Mouse (Mus musculus) lung, embryonic 16.5 days (tissue): ENCODE measurements at regions not wholly inside any gene's neighbourhood (a gene's known extent, or its start where the extent isn't known, plus 50 kb on each side); places are given as distances from the start of the nearest gene placed in this dataset.

Experiments used
- ATAC-seq: fragments of 200-750 bp; cut with Nextera tagmentation; 2 replicates; pipeline ENCODE4 v1.8.0; 2017; ENCODE audit warnings: low read depth, mild to moderate bottlenecking, moderate library complexity
- H3K27ac ChIP-seq: fragments of 300-500 bp; sonication (generic); 2 replicates; pipeline ENCODE4 v1.5.1; 2014; ENCODE audit warnings: mild to moderate bottlenecking, control low read depth, low read length
- H3K27me3 ChIP-seq: fragments of 300-500 bp; sonication (generic); 2 replicates; pipeline ENCODE4 v1.6.1; 2014; ENCODE audit warnings: low read depth, low read length, mixed read lengths; ENCODE audit not compliant: control insufficient read depth, insufficient read depth
- H3K36me3 ChIP-seq: fragments of 300-500 bp; sonication (generic); 2 replicates; pipeline ENCODE4 v1.6.1; 2014; ENCODE audit warnings: low read length; ENCODE audit not compliant: control insufficient read depth, insufficient read depth
- H3K4me1 ChIP-seq: fragments of 300-500 bp; sonication (generic); replicated peaks from 2 replicates; pipeline ENCODE4 v1.6.1; 2014; ENCODE audit warnings: low read length, mixed read lengths; ENCODE audit not compliant: control insufficient read depth, insufficient read depth
- H3K4me2 ChIP-seq: fragments of 300-500 bp; sonication (generic); 2 replicates; pipeline ENCODE4 v1.6.1; 2014; ENCODE audit warnings: low read depth, low read length, control low read depth
- H3K4me3 ChIP-seq: fragments of 300-500 bp; sonication (generic); 2 replicates; pipeline ENCODE4 v1.5.1; 2014; ENCODE audit warnings: mild to moderate bottlenecking, low read length, control low read depth
- H3K9ac ChIP-seq: fragments of 300-500 bp; sonication (generic); 2 replicates; pipeline ENCODE4 v1.6.1; 2014; ENCODE audit warnings: low read length, control low read depth
- H3K9me3 ChIP-seq: fragments of 300-500 bp; sonication (generic); 2 replicates; pipeline ENCODE4 v1.6.1; 2016; ENCODE audit warnings: low read length; ENCODE audit not compliant: control insufficient read depth
- WGBS: fragments of 180-500 bp; shearing (Covaris S2); extraction: QIAGEN DNeasy Blood & Tissue Kit; methylation state at CpG from one replicate; pipeline ENCODE4 v1.1.7; 2014; 5-methylcytosine and 5-hydroxymethylcytosine counted together

DNA sequence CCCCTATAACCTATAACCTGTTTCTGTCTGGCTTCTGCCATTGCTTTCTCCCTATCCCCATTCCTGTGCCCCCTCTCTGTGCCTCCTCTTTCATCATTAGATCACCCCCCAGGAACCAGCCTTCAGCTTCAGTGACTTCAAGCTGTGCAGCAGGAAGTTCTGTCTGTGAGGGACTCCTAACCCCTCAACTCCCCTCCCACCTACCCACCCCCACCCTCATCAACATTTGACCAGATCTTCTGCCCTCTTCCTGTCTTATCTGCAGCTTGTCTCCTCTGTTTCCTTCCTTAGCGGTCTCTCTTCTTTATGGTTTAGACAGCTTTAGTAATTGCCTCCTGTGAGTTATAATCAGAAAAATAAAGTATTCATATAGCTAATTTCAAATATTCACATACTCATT, 266.6 kb upstream of the Gm765 start:
- Histone ChIP-seq H3K27ac (no peak overlapping the region), H3K4me1 (no peaks in the 10 kb centered on the region), H3K4me2 (no peak overlapping the region), H3K36me3 (no peaks in the 10 kb centered on the region), H3K9me3 (no peaks in the 10 kb centered on the region), H3K9ac (no peak overlapping the region), H3K27me3 (no peaks in the 10 kb centered on the region), H3K4me3 (no peak overlapping the region)
- ATAC-seq: no peak
- WGBS: 58% methylated on average over 1 of the region's 1 CpGs

DNA sequence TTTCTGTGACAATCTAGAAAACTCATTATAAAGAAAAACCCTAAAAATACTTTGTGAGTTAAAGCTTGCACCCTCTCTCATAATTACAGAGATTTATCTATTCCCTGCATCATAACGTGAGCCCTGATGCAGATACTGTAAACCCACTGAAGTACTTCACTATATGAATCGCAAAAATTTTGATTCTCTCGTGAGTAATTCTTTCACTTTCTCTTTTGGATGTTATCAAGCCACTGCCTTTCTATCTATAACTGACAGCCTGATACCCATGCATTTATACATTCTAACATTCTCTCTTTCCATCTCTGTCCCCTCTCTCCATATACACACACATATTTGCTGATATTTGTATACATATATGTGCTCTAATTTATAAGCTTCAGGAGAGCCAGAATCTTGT, 264.1 kb upstream of the Gm765 start:
- Histone ChIP-seq H3K4me3 (no peak overlapping the region), H3K4me2 (no peak overlapping the region), H3K36me3 (no peaks in the 10 kb centered on the region), H3K9me3 (no peaks in the 10 kb centered on the region), H3K27ac (no peak overlapping the region), H3K9ac (no peak overlapping the region), H3K27me3 (no peaks in the 10 kb centered on the region), H3K4me1 (no peaks in the 10 kb centered on the region)
- ATAC-seq: no peak
- 71% methylated on average over 3 of the region's 3 CpGs for WGBS

DNA sequence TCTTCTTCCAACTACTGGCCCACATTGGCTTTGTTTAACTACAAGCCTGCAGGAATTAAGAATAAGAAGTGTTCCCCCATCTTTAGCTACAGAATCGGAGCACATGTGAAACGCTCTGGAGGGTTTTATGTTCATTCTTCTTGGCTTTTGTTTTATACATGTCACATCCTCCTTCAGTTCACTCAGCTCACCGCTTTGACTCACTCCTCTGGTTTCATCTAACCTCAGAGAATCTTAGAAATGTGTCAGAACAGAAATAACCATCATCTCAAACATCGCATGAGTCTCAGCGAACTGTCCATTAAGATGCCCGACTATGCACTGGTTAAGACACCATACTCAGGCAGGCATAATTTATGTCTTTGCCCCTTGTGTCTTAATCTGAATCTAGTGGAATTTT, 255.1 kb upstream of the Gm765 start:
- Histone ChIP-seq H3K4me1 (no peaks in the 10 kb centered on the region), H3K9ac (no peak overlapping the region), H3K4me3 (no peak overlapping the region), H3K27ac (no peak overlapping the region), H3K9me3 (no peaks in the 10 kb centered on the region), H3K27me3 (no peaks in the 10 kb centered on the region), H3K4me2 (no peak overlapping the region), H3K36me3 (no peaks in the 10 kb centered on the region)
- no peak for ATAC-seq
- WGBS: 90% methylated on average over 6 of the region's 6 CpGs

DNA sequence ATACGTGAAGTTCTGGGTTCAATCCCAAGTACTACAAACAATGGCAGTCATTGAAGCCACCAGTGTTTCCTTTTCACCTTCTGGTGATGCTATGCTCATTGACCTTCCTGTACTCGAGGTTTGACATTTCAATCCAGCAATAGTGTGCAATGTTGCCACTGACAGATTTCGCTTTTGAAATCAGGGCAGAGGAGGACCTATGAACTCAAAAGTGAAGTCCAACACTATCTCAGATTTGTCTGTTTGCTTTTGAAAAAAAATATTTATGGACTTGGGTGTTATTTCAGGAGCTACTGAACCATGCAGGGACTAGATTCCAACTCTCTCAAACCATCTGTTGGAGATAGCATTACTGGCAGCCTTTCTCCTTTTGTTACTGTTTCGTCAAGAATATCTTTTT, 248.4 kb upstream of the Gm765 start:
- no peaks in the 10 kb centered on the region for H3K4me1 ChIP-seq
- no peak overlapping the region for H3K9ac ChIP-seq
- no peaks in the 10 kb centered on the region for H3K36me3 ChIP-seq
- 59% methylated on average over 4 of the region's 4 CpGs for WGBS
- H3K9me3 ChIP-seq: no peaks in the 10 kb centered on the region
- H3K27ac ChIP-seq: no peak overlapping the region
- no peak for ATAC-seq
- no peak overlapping the region for H3K4me3 ChIP-seq
- no peaks in the 10 kb centered on the region for H3K27me3 ChIP-seq
- H3K4me2 ChIP-seq: no peak overlapping the region

DNA sequence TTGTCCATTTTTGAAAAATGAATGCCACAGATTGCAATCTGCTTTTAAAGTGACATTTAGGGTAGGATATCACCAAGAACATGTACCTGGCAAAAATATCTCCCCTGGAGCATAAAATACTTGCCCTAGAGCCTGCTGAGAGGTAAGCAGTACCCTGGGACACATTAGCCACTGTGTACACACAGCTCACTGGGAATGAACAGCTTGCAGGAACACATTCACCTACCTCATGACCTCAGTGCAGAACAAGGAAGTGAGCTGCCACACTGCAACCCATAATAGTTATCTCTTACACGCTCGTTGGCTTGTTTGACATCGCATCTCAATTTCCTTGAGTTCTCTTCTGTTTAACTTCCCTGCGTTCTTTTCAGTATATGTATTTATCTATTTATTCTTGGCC, 246.4 kb upstream of the Gm765 start:
- ATAC-seq: no peak
- H3K36me3 ChIP-seq: no peaks in the 10 kb centered on the region
- no peaks in the 10 kb centered on the region; the same call in 1 of the 2 replicates for H3K4me1 ChIP-seq
- H3K27ac ChIP-seq: no peak overlapping the region
- no peak overlapping the region for H3K9ac ChIP-seq
- 22% methylated on average over 4 of the region's 4 CpGs for WGBS
- H3K4me3 ChIP-seq: no peak overlapping the region
- no peaks in the 10 kb centered on the region for H3K9me3 ChIP-seq
- no peak overlapping the region for H3K4me2 ChIP-seq
- no peaks in the 10 kb centered on the region for H3K27me3 ChIP-seq

DNA sequence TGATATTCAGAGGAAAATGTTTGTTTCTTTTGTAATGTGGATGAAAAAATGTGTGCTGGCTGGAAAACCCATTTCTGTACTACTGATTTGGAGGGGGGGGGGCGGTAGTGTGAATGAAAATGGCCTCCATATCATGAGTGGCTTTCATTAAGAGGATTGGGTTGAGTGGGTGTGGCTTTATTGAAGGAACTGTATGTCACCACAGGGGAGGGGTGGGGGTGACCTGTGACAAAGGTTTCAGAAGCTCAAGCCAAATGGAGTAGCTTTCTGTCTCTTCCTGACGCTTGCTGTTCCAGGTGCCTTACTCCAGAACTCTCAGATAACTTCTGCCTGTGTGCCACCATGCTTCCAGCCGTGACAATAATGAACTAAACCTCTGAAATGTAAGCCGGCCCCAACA, 242.0 kb upstream of the Gm765 start:
- Histone ChIP-seq H3K27me3 (no peaks in the 10 kb centered on the region), H3K27ac (no peak overlapping the region), H3K36me3 (no peaks in the 10 kb centered on the region), H3K4me2 (no peak overlapping the region), H3K4me1 (no peaks in the 10 kb centered on the region; the same call in 1 of the 2 replicates), H3K9ac (no peak overlapping the region), H3K4me3 (no peak overlapping the region), H3K9me3 (no peaks in the 10 kb centered on the region)
- ATAC-seq: no peak
- 75% methylated on average over 4 of the region's 4 CpGs for WGBS

DNA sequence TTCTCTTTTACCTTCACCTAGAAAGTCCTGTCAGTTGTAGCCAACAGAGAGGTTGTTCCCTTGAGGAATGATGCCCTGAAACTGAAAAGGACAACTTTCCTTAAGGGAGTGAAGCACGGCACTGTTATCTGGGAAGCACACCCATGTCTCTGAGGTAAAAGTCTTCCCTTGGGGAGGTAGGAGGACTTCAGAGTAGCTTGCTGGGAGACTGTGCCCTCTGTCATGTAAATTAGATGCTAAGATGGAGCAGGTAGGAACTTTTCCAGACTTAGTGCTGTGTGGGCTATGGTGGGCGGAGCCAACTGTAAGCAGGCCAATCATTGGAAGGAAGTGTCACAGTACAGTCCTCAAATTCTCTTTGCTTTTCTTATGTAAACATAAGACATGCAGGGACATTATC, 240.3 kb upstream of the Gm765 start:
- H3K4me3 ChIP-seq: no peak overlapping the region
- no peak for ATAC-seq
- no peaks in the 10 kb centered on the region; the same call in 1 of the 2 replicates for H3K4me1 ChIP-seq
- no peaks in the 10 kb centered on the region for H3K36me3 ChIP-seq
- H3K27me3 ChIP-seq: no peaks in the 10 kb centered on the region
- H3K9me3 ChIP-seq: no peaks in the 10 kb centered on the region
- WGBS: 57% methylated on average over 2 of the region's 2 CpGs
- no peak overlapping the region for H3K27ac ChIP-seq
- no peak overlapping the region for H3K4me2 ChIP-seq
- no peak overlapping the region for H3K9ac ChIP-seq

DNA sequence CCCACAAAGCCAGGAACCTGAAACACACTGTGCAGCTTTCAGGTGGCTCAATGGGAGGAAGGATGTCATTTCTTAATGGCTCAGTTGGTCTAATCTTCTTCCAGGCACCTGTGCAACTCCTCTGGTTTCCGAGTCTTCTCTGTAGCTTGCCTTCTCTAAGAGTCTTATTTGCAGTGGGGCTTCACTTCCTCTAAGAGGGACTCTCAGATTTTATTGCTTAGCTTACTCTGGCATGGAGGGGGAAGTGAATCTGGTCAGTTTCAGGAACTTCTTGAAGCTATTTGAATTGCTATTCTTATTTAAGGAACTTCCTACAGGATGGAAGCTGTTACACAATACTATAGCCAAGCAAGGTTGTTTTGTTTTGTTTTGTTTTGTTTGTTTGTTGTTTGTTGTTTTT, 232.7 kb upstream of the Gm765 start:
- no peak for ATAC-seq
- 80% methylated on average over 1 of the region's 1 CpGs for WGBS

DNA sequence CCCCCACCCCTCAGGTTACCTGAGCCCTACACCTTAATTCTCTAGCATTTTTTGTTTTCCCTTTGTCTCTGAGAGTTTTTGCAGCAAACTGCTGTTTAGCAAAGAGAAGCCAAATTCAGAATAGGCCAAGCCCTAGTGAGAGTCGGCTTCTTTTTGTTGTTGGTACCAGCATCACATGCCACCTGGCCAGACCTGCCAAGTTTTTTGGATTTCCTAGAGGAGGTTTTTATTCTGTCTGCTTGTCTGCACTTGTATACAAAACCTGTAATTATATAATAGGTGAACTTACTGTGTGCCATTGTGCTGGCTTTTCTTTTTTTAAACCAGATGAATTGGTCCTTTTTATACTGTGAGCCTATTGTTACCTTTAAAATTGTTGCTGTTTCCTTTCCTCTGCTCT, 213.1 kb upstream of the Gm765 start:
- Histone ChIP-seq H3K36me3 (no peaks in the 10 kb centered on the region), H3K9ac (no peak overlapping the region), H3K4me2 (no peak overlapping the region), H3K4me1 (no peaks in the 10 kb centered on the region), H3K27me3 (no peaks in the 10 kb centered on the region), H3K4me3 (no peak overlapping the region), H3K27ac (no peak overlapping the region), H3K9me3 (no peaks in the 10 kb centered on the region)
- no peak for ATAC-seq
- 81% methylated on average over 1 of the region's 1 CpGs for WGBS

More for the DNA sequence above, 232.7 kb upstream of the Gm765 start:
- Histone ChIP-seq H3K36me3 (no peaks in the 10 kb centered on the region), H3K4me3 (no peak overlapping the region), H3K4me2 (no peak overlapping the region), H3K9me3 (no peaks in the 10 kb centered on the region), H3K27me3 (no peaks in the 10 kb centered on the region), H3K4me1 (no peaks in the 10 kb centered on the region), H3K27ac (no peak overlapping the region), H3K9ac (no peak overlapping the region)

DNA sequence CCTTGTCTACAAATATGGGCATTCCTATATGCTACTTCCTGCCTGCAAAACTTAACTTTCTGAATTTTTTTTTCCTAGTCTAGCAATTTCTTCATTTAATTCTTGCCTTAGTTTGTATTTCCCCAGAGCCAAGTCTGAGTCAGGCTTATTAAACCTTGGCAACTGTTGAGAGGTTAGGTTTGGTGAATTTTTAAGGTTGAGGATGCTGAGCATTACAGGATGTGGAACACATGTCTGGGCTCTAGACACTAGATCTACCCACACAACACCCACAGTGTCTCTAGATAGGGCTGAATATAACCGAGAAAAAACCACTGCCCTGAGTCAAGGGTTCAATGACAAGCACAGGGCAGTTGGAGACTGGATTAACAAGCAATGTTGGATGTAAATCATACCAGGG, 211.4 kb upstream of the Gm765 start:
- Histone ChIP-seq H3K4me2 (no peak overlapping the region), H3K27ac (no peak overlapping the region), H3K27me3 (no peaks in the 10 kb centered on the region), H3K9ac (no peak overlapping the region), H3K4me1 (no peaks in the 10 kb centered on the region), H3K36me3 (no peaks in the 10 kb centered on the region), H3K9me3 (no peaks in the 10 kb centered on the region), H3K4me3 (no peak overlapping the region)
- WGBS: 62% methylated on average over 1 of the region's 1 CpGs
- no peak for ATAC-seq
